Mouse (Mus musculus) v-Abl transformed pro-B cells (cell line): ENCODE measurements around the gene Meox1.

Source experiments
- in situ Hi-C, 2 experiments: fragments of 400-800 bp; cut with MboI; formaldehyde crosslinking; loops; one replicate each; pipeline ENCODE4 v1.15.1; 2025; ENCODE audit not compliant: unreplicated experiment in 2 of 2

Gene Meox1

DNA sequence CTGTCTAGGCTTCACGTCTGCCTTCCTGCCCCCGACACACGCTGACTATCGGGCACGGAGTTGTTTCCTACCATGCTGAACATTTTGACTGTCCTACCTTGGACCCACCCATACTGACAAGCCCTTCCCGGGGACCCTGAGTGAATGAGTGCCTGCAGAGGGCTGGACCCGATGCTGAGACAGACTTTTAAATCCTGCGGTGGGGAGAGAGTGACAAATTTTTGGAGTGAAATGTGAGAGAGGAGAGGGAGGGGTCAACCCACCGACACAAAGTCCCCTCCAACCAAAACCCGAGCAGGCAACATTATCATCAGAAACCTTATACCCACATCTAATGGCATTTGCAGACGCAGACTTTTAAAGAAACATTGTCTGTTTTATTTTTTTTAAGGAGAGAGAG, at the start of gene Meox1:
Gene Meox1 (minus strand): TSS at position 171 of the 400 bp plus-strand sequence.
- in situ Hi-C loops = no loop called here

DNA sequence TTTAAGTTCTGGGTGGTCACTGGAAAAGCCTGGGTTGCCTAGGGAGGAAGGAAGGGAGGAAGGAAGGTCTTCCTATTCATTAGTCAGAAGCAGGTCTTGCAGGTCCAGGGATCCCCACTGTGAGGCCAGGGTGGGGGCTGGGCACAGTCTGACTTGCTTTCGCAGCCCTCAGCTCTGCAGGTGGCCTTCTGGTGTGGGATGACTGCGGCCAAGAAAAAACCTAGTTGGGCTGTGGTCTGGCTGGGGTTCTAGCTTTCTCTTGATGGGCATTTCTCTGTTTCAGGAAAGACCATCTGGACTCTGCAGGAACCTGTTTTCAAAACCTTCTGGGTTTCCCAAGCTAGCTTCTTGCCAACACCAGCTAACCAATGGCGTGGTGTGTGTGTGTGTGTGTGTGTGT, 48.9 kb upstream of the Meox1 start:
- in situ Hi-C loops = no loop called here

DNA sequence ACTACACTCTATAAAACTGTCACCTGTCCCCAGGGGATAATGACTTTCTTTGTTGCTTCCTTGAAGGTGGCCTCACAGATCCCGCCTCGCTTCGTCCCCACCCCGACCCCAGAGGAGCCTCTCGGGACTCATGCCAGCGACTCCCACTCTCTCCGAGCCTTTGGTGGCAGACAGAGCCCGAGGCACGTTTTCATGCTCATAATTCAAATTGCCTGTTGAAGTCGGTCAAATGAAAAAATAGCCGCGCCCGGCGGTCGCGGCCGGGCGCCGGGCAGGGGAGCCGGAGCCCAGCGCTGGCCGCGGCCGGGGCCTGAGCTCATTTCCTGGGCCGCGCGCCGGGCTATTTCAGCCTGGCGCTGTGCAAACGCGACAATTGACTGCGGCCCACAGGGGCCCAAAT, 42.9 kb upstream of the Meox1 start:
- in situ Hi-C loops = no loop called here

DNA sequence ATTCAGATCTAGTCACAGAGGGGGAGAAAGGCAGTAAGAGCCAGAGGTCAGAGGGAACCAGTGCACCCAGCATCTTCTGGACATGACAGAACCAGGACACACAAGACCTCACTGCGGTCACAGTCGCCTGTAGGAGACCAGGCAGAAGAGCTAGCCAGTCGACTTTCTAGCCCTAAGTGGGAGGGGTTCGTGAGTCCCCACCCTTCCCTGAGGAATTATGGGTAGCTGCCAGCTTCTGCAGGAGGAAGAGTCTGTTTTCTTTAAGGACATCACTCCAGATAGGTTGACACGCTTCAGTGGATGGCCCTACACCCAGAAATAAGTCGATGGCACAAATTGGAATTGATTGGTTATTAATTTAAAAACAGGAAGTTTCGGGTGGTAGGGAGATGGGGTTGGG, 42.2 kb upstream of the Meox1 start:
- in situ Hi-C loops = no loop called here

DNA sequence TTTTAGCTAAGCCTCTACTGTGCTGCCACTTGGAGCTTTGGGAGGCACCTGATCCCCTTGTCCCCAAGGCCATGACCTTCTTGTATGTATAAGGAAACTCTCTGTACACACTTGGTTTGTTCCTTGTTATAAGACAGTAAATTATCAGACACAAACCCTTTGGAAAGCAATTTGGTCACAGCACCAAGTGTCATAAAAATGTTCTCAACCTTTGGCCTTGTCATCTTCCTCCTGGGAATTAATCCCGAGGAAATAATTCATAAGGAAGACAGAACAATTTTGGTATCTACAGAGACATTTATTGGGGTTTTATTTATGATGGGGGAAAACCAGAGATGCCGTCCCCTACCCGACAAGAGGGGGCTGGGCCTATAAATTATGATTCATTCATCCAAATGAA, 41.6 kb upstream of the Meox1 start:
- in situ Hi-C loops = no loop called here

DNA sequence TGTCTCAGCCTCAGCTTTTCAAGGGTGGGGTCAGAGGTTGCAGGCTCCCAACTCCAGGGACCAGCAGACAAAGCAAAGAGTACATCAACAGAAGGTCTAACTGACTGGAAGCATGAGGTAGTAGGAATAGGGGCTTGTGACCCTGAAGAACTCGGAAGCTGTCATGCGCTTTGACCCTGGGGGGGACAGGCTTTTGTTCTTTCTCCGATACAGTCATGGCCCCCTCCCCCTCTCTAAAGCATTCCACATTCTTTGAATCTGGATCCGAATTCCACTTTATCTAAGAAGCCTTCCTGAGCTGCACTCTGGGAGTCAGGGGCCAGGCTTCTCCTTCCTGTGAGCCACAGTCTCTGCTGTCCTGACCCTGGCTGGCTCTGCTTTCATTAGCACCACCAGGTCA, 37.8 kb upstream of the Meox1 start:
- in situ Hi-C loops = no loop called here

DNA sequence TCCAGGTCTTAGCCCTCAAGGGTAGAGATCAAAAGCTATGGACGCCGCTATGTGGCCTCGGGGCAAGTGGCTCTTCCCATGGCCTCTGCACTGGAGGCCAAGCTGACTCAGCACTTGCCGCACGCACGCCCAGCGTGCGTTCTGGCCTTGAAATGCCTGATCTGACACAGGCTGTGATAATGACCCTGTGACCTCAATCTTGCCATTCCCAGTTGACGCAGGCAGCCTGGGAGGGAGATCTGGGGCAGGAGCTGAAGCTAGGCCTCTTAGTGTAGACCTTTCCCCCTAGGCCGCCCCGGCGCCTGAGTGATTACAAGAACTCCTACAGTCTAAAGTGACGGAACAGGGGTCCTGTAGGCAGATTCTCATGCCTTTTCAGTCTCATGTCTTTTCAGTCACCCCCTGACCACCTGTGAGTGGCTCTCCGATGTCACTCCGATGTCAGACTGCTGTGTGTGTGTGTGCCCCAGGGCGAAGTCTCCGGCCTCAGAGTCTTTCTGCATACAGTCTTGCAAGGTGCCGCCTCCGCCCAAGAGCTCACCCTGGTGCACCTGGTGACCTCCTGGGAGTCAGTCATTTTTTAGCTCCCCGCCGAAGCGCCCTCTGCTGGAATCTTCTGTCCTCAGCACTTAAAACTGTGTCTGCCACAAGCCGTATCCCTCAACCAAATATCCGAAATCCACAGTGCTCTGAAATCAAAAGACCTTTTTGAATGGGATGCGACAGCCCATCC, 34.0 kb upstream of the Meox1 start:
- in situ Hi-C loops = no loop called here

DNA sequence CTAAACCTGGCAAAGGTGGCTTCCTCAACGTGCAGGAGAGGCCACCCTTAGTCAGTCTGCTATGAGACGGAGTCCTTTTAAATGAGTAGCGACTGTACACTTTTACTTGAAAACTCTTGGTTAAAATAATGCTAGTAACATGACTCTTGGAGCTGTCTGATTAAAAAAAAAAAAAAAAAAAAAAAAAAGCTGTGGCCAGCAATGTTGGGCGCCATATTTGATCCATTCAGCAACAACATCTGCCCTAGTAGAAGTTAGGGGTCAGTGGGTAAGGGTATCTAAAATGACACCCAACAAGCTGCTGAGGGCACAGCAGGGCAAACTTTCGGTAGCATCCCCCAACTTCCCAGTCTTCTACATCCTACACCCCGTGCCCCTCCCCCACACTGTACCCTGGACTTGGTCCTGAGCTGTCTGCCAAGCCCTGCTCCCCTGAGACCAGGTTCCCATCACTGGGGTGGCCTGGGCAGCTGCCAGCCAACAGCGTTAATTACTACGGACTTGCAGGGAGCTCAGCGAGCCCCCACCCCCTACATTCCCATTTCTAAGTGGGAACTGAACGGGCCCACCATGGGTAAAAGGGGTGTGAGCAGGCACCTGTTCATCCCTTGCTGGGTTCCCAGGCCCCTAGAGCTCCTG, 32.9 kb upstream of the Meox1 start:
- in situ Hi-C loops = no loop called here

DNA sequence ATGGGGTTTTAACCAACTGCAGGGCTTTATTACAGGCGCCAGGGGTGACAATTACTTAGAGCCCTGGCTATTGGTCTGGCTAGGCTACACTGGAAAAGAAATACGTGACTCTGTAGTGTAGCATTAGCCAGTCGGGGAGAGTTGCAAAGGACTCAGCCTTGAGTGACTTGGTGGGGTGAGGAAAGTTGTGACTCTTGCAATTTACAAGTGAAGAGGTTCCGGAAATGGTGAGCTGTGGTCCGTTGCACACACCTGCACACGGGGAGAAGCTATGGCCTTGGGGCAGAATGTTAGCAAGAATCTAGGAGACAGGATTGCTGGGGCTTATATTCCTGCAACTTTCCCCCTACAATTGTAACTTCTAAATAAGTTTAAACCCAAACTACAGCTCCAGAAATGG, 31.5 kb upstream of the Meox1 start:
- in situ Hi-C loops = no loop called here

DNA sequence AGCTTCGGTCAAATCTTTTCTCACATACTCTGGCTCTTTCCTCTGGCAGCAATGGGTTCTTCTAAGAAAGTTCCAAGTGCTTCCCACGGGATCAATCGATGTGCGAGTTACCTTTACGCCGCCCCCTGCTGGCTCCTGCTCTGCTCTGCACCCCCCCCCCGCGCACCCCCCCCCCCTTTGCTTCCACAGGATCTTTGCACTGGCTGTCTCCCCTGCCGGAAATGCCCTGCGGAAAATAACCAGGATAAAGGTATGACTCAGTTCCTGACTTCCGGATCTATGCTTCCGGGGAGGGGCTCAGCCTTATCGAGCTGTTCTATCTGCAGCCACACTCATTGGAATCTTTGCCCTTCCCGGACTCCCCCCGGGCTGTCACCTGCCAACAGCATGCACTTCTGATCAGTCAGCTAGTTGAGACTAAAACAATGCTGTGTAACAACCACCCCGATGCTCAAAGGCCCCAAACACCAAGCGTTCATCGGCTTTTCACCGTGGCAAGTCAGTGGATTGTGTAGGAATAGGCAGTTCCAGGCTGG, 30.3 kb upstream of the Meox1 start:
- in situ Hi-C loops = loop anchor here (5.0 kb wide), 1 partner anchor 43 kb away; the partner anchor contains the start of gene Sost (in 2 of the 2)

DNA sequence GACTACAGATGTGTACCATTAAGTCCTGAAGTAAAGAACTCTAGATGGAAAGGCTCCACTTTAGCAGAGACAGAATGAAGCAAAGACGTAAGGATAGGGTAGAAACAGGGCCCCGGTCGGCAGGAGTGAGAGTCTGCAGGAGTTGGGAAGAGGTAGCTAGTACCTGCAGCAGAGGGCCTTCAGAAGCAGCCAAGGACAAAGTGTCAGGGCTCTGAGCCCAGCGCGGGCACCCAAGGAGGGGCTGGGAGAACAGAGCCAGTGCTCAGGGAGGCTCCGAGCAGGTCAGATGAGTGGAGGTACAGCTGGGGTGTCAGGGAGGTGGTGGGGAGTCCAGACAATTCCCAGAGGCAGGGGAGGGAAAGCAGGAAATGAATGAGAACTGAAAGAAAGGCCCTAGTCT, 29.8 kb upstream of the Meox1 start:
- in situ Hi-C loops = loop anchor here (5.0 kb wide), 1 partner anchor 43 kb away; the partner anchor contains the start of gene Sost (in 2 of the 2)

DNA sequence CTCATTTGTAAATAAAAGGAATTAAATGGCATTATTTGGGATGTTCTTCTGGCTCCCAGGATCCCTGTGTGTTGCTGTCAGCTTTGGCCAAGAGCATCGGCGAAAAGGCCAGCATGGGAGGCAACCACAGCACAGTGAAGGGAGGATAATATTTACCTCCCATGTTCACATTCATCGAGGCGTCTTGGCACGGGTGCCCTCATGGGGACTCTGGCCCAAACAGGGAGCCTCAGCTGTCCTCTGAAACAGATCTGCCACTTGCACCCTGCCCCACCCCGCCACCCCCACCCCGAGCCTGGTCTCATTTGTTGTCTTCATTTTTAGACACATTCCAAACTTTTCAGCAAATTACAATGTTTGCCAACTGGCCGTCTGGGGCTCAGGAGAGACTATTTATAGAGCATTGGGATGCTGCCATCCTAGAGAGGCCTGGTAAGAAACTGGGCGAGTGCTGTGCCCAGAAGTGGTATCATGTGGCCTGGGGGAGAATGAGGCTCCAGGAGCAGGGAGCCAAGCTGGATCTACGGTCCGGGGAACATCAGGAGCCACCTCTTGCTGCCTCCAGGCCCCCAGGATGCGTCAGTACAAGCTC, 27.3 kb upstream of the Meox1 start:
- in situ Hi-C loops = loop anchor here (5.0 kb wide), 1 partner anchor 46 kb away; the partner anchor contains the start of gene Sost (in 2 of the 2)

DNA sequence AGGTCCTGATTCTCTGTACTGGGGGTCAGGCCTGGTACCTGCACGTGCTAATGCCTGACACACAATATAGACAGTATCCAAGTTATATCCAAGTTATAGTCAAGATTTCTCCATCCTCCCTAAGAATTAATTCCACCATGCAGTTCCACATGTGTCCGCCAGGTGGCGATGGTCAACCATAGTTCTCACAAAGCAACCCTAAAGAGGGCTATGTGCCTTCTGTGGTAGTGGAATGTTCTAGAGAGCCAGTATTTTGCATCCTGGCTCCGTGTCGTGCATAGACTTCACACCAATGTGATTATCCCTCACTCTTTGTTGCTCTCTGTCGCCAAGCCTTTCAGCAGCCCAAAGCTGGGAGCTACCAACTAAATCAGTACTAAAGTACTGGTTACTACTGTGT, 25.5 kb upstream of the Meox1 start:
- in situ Hi-C loops = loop anchor here (5.0 to 10.0 kb wide), 3 partner anchors 48 to 135 kb away; partner anchors contain the start of genes Sost (in 2 of the 2) and Cd300lg (in 1 of the 2)

DNA sequence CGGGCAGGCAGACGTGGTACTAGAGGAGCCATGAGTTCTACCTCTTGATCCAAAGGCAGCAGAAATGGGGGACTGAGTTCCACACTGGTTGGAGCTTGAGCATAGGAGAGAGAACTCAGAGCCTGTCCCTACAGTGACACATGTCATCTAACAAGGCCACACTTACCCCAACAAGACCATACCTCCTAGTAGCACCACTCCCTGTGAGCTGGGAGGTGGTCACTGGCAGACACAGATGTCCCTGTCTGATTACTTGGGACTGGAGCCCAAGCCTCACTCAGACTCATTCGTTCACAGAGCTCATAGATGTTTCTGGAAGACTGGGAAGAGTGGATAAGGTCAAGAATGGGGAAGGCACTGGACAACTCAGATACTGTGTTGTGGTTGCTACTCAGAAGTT, 24.4 kb upstream of the Meox1 start:
- in situ Hi-C loops = loop anchor here (10.0 kb wide), 2 partner anchors 126 to 136 kb away; partner anchors contain the start of gene Cd300lg (in 1 of the 2)

DNA sequence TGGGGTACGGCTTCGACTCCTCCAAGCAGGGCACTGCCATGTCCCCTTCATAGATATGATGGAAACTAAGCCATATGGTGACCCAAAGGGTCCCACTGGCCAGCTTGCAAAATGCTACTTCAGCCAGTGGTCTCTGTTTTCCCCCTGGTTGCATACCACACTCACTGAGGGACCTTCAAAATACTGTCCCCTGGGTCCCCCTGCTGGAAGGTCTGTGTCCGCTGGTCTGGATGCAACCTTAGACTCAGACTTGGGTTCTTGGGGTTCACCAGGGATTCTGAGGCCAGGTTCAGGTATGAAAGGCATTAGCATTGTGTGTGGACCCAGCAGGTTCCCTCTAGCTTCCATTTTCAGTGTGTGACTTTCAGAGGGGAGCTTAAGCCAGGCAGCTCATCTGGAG, 22.6 kb upstream of the Meox1 start:
- in situ Hi-C loops = loop anchor here (10.0 kb wide), 2 partner anchors 128 to 138 kb away; partner anchors contain the start of gene Cd300lg (in 1 of the 2)

DNA sequence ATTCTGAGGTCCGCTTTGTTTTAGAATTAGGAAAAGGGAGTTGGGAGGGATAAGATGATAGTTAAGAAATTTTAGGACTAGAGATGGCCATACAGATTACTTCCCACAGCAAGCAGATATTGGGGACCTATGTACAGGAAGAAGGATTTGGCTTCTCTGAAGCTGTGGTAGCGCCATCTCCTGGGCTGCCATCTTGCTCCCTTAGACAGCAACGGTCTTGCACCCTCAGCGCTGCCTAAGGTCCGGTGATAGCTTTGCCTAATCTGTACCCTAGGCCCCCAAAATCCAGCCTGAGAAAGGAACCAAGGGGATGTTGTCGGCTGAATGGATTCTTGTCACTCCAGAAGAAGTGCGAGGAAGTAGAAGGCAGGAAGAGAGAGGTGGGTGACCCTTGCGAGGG, 19.4 kb upstream of the Meox1 start:
- in situ Hi-C loops = loop anchor here (5.0 to 10.0 kb wide), 3 partner anchors 101 to 141 kb away; partner anchors contain the start of gene Cd300lg (in 1 of the 2)

DNA sequence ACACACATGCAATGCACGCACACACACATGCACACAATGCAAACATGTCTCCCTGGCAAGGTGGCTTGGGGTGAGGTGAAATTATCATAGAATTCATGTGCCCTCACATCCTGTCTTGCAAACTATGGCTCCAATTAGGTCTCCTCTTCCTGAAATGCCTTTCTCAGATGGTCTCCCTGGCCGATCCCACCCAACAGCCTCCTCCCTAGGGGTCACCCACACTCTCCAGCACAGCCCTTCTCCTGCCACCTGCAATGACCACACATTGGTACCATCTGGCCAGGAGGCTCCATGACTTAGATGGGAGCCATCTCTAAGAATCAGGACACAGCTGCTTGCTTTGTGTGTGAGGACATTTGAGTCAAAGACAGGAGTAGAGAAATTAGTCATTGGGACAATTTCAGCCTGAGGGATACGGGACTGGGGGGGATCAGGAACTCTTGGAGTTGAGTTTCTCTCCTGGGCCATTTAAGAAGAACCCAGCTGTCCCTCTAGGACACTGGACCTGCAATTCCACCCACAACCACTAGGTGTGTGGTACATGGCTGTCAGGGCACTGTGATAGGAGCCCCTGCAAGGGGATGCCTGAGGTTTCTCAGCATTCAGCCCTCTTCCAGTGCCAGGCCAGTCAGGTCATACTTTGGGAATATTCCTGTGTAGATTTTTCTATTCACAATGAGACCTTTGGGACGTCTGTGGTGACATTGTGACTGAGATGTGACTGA, 17.8 kb upstream of the Meox1 start:
- in situ Hi-C loops = loop anchor here (5.0 to 10.0 kb wide), 3 partner anchors 100 to 143 kb away; partner anchors contain the start of gene Cd300lg (in 1 of the 2)

DNA sequence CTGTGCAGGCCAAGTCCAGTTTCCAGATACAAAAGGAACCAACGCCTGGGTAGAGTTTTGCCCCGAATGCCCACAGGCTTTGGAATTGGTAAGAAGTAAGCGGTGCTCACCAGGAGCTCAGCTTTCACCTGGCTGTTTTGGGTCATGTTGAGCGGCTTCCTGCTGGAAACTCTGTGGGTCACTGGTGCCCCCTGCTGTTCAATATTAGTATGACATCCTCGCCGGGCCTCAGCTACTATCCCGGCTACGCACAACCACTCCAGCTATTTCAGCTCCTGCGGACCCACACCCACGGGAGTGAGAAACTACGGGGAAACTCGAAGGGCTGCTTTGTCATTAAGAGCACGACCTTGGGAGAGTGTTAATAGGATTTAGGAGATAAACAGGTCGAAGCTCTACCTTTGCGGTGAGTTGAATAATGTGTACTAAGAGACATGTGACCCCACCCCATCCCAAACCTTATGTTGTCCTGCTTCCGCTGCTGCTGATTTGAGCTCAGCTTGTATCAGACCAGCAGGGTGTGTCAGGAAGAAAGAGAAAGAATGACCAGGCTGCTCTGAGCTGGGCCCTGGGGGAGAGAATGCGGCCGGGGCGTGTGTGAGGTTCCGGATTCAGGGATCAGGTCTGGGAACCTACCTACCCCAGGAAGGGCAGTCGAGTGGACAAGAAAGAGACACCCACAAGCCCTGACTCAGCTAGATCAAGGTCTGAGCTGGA, 16.2 kb upstream of the Meox1 start:
- in situ Hi-C loops = loop anchor here (5.0 to 10.0 kb wide), 3 partner anchors 98 to 144 kb away; partner anchors contain the start of gene Cd300lg (in 1 of the 2)

DNA sequence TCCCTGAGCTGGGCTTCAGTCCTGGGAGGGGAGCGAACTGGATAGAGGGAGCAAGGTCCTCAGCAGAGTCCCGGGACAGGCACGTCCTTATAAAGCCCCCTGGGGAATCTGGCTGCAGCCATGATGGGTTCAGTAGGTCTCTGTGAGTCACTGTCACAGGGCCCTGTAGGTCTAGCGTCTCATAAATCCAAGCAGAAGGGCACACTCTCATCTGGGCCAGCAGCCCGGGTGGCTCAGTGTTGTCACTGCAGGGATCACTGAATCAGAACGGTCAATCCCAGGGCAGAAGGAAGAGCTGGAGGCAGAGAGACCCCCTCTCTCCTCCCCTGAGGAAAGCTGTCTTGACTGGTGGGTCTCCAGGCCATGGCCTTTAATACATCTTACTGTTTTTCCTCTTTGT, 14.6 kb upstream of the Meox1 start:
- in situ Hi-C loops = loop anchor here in 1 of 2 experiments (5.0 kb wide), 1 partner anchor 96 kb away; no protein-coding TSS in a partner anchor
